Mouse (Mus musculus) testis, adult 2 months (tissue): ENCODE results near the gene Ccser1.

ENCODE experiments used
- CTCF ChIP-seq: fragments of 200-500 bp; IDR thresholded peaks from 2 replicates; pipeline ENCODE4 v1.5.1; 2012; ENCODE audit warnings: low read depth, mild to moderate bottlenecking, inconsistent platforms, low read length, moderate library complexity; ENCODE audit not compliant: control insufficient read depth, insufficient read depth, insufficient replicate concordance
- POLR2A ChIP-seq: fragments of 200-500 bp; IDR thresholded peaks from 2 replicates; pipeline ENCODE4 v1.6.1; 2012; ENCODE audit warnings: low read depth, mild to moderate bottlenecking, inconsistent platforms, low read length, moderate library complexity; ENCODE audit not compliant: control insufficient read depth

GRCm38 (mm10) chr6:61614920-61615319, 434.8 kb downstream of the Ccser1 start:
- TF ChIP-seq CTCF (no peak), POLR2A (no peak)
